7 mouse cellular contexts compared by ENCODE assay signal in genomic region chr10:99262867-99263379, GRCm38 (mm10). TPM values are rescaled to one million over a fixed set of nuclear protein-coding genes. Genes with fewer than 3 reads are reported as not detected.
DNase-seq lines count a peak whose midpoint lies in the region; ATAC-seq lines count a peak whose summit lies in the region.

Dusp6 (plus strand) TSS chr10:99263231.

- H3K4me2 ChIP-seq in midbrain, embryonic 13.5 days (replicated peaks) = peak within 1 kb of the TSS; percentile 88

- H3K27me3 ChIP-seq in limb, embryonic 10.5 days (ENCODE audit: low read depth, poor library complexity, severe bottlenecking) = no peaks in the 10 kb centered on the region
- H3K27me3 ChIP-seq in midbrain, embryonic 13.5 days = peaks cover 32% of the 10 kb centered on the region

- H3K36me3 ChIP-seq in limb, embryonic 10.5 days = peaks cover 36% of the 10 kb centered on the region
- no peaks in the 10 kb centered on the region for H3K36me3 ChIP-seq in midbrain, embryonic 13.5 days

- ATAC-seq in granulocyte monocyte progenitor cell, adult 5-6 weeks (replicated peaks; ENCODE audit: poor library complexity, severe bottlenecking) = peak; percentile 66
- peak; percentile 98 for ATAC-seq in midbrain, embryonic 13.5 days

- H3K9ac ChIP-seq in midbrain, embryonic 13.5 days (replicated peaks) = peak within 1 kb of the TSS; percentile 77

- peak within 1 kb of the TSS; percentile 99 for H3K27ac ChIP-seq in limb, embryonic 10.5 days
- peak within 1 kb of the TSS; percentile 90 for H3K27ac ChIP-seq in midbrain, embryonic 13.5 days

- peak; percentile 99 for DNase-seq in adrenal gland, adult 2 months
- peak; percentile 95 for DNase-seq in embryo, embryonic 9.5 days (ENCODE audit: extremely low spot score)
- peak; percentile 99 for DNase-seq in kidney, adult 11 months
- DNase-seq in limb, embryonic 10.5 days (ENCODE audit: low spot score) = peak; percentile 97
- DNase-seq in spleen, adult 12 weeks (ENCODE audit: low spot score) = peak; percentile 75

- H3K4me1 ChIP-seq in limb, embryonic 10.5 days = peaks cover 48% of the 10 kb centered on the region
- H3K4me1 ChIP-seq in midbrain, embryonic 13.5 days (replicated peaks) = peaks cover 49% of the 10 kb centered on the region

- peak within 1 kb of the TSS; percentile 94 for H3K4me3 ChIP-seq in limb, embryonic 10.5 days
- H3K4me3 ChIP-seq in midbrain, embryonic 13.5 days (replicated peaks) = peak within 1 kb of the TSS; percentile 56

- WGBS in limb, embryonic 10.5 days = under 1% methylated on average over 29 of the region's 29 CpGs
- under 1% methylated on average over 29 of the region's 29 CpGs for WGBS in midbrain, embryonic 13.5 days

- H3K9me3 ChIP-seq in limb, embryonic 10.5 days (replicated peaks) = no peaks in the 10 kb centered on the region
- H3K9me3 ChIP-seq in midbrain, embryonic 13.5 days = no peaks in the 10 kb centered on the region

RNA-seq across cellular contexts. Expression of gene Dusp6, which starts in this region (rescaled TPM):
- 100 to 1,000 TPM in 1 of 2 experiments, 10 to 100 TPM in 1; 70.4 to 146 TPM for total RNA-seq in adrenal gland, adult 2 months (2021)
- polyA plus RNA-seq in adrenal gland, adult 2 months (2012; rRNA removed) = 105 TPM in 2 replicates
- 11.6 and 12.2 TPM in 2 replicates for total RNA-seq in granulocyte monocyte progenitor cell, adult 5-6 weeks (2014; fragmentation: Nextera tagmentation)
- 20.0 and 26.9 TPM in 2 replicates for total RNA-seq in granulocyte monocyte progenitor cell, adult 5-6 weeks (2017)
- 206 and 223 TPM in 2 replicates for polyA plus RNA-seq in limb, embryonic 10.5 days (2016; fragmentation: Nextera tagmentation; extraction: Ambion mirVana)
- polyA plus RNA-seq in midbrain, embryonic 13.5 days (2015; fragmentation: Nextera tagmentation; extraction: Ambion mirVana) = 21.8 and 26.5 TPM in 2 replicates

Comparison
In these comparisons a context has a peak if more than half of its experiments do, and no peak if none do; other contexts are left out.
1. Peak in every context shown above with its lines: DNase-seq, ATAC-seq, H3K4me3 ChIP-seq and H3K27ac ChIP-seq.